Mouse (Mus musculus) lung, embryonic 15.5 days (tissue): ENCODE measurements around the gene Tsg101. TPM values are rescaled to one million over a fixed set of nuclear protein-coding genes. Genes with fewer than 3 reads are reported as not detected.
A peak's percentile ranks its signal among the peaks of the same experiment; 100 is the strongest.

ENCODE experiments used
- ATAC-seq: fragments of 200-750 bp; cut with Nextera tagmentation; 2 replicates; pipeline ENCODE4 v1.8.0; 2017; ENCODE audit warnings: moderate number of reproducible peaks, borderline replicate concordance; ENCODE audit not compliant: low FRiP score, low TSS enrichment; ENCODE audit errors: extremely low read depth
- H3K27ac ChIP-seq: fragments of 300-500 bp; sonication (generic); 2 replicates; pipeline ENCODE4 v1.5.1; 2015; ENCODE audit warnings: moderate library complexity, mild to moderate bottlenecking, inconsistent platforms
- H3K27me3 ChIP-seq: fragments of 300-500 bp; sonication (generic); 2 replicates; pipeline ENCODE4 v1.6.1; 2015; ENCODE audit warnings: inconsistent platforms
- H3K36me3 ChIP-seq: fragments of 300-500 bp; sonication (generic); 2 replicates; pipeline ENCODE4 v1.6.1; 2015; ENCODE audit warnings: inconsistent platforms
- H3K4me1 ChIP-seq: fragments of 300-500 bp; sonication (generic); 2 replicates; pipeline ENCODE4 v1.6.1; 2015; ENCODE audit warnings: inconsistent platforms
- H3K4me2 ChIP-seq: fragments of 300-500 bp; sonication (generic); 2 replicates; pipeline ENCODE4 v1.6.1; 2015; ENCODE audit warnings: inconsistent platforms, mild to moderate bottlenecking, moderate library complexity
- H3K4me3 ChIP-seq: fragments of 300-500 bp; sonication (generic); 2 replicates; pipeline ENCODE4 v1.5.1; 2015; ENCODE audit warnings: mild to moderate bottlenecking, inconsistent platforms
- H3K9ac ChIP-seq: fragments of 300-500 bp; sonication (generic); 2 replicates; pipeline ENCODE4 v1.6.1; 2015; ENCODE audit warnings: inconsistent platforms
- H3K9me3 ChIP-seq: fragments of 300-500 bp; sonication (generic); 2 replicates; pipeline ENCODE4 v1.6.1; 2016; ENCODE audit warnings: inconsistent platforms
- WGBS: fragments of 180-500 bp; shearing (Covaris S2); methylation state at CpG from one replicate; pipeline ENCODE4 v1.1.7; 2015; 5-methylcytosine and 5-hydroxymethylcytosine counted together
- polyA plus RNA-seq: library from polyadenylated mRNA; unstranded; fragments of >200 nt; fragmentation: Nextera tagmentation; extraction: Ambion mirVana; gene quantifications from 2 replicates; pipeline ENCODE4 v1.2.1, GENCODE M21; 2015

Gene Tsg101
- polyA plus RNA-seq, 1 experiment from 2014 or later, result 163 TPM

DNA sequence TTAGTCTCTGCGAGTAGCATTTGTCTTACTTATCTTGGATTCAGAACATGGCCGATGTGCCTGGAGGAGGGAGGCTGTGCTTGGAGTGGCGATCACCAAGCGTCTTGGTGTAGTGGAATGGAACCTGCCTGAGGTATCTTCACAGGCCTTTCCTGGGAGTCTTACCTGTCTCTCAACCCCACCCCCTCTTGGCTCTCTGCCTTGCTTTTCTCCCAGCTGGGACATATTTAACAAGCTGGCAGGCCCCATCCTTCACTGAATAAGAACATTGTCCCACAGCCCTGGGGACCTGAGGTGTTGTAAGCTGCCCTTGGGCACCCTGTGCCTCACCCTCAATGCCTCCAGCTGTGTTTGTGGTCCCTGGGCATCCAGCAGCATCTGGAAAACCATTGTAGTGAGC lies 76.2 kb downstream of the Tsg101 start:
- Histone ChIP-seq H3K27ac (no peak overlapping the region), H3K4me1 (peaks cover 64% of the 10 kb centered on the region), H3K9ac (no peak overlapping the region), H3K9me3 (no peaks in the 10 kb centered on the region), H3K27me3 (no peaks in the 10 kb centered on the region), H3K36me3 (peaks cover 11% of the 10 kb centered on the region), H3K4me3 (no peak overlapping the region), H3K4me2 (no peak overlapping the region)
- no peak for ATAC-seq
- WGBS, result 78% methylated on average over 4 of the region's 4 CpGs

DNA sequence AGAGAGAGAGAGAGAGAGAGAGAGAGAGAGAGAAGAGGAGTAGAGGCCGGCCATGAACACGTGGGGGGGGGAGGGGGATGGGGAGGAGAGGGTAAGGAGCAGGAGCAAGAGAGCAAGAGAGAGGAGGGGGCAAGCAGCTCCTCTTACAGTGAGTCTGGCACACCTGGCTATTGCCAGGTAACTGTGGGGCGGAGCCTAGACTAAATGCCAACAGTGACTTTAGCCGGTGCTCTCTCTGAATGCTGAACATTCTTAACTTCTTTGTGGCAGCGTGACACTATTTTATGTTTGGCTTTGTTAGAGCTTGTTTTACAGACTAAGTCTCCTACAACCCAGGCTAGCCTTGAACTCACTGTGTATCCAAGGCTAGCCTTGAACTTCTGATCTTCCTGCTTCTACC lies 77.5 kb downstream of the Tsg101 start:
- H3K9me3 ChIP-seq, result no peaks in the 10 kb centered on the region
- no peak overlapping the region for H3K9ac ChIP-seq
- 32% methylated on average over 3 of the region's 5 CpGs for WGBS
- peaks cover 72% of the 10 kb centered on the region for H3K4me1 ChIP-seq
- H3K27ac ChIP-seq, result no peak overlapping the region
- no peak for ATAC-seq
- H3K27me3 ChIP-seq, result no peaks in the 10 kb centered on the region
- H3K4me2 ChIP-seq, result no peak overlapping the region
- H3K36me3 ChIP-seq, result no peaks in the 10 kb centered on the region
- no peak overlapping the region for H3K4me3 ChIP-seq

DNA sequence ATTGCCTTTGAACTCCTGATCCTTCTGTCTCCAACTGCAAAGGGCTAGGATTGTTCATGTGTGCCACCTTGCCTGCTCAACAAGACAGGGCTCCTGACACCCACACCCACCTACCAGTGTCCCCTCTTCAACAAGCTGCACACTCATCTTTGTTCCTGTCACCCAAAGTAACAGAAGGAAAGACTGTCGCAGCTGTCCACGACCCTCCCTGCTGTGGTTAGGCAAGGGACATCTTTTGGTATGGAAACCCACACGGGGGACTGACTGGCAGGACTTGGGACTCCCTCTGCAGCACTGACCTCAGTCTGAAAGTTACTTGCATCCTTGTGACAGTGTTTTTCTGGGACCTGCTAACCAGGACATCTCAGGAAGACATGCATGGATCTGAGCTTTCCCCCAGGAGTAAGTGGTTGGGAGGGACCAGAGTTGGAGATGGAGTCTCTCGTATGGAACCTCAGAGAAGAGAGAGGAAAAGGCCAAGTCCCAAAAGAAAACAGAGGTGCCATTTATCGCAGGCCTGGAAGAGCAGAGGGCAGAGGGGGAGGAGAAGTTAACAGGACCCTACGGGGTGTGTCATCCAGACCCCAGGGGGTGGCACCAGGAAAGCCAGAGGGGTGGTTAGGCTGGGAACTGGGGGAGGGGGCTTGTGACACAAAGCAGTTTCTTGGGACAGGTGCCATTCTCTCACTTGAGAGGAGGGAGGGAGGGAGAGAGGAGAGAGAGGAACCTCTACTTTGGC lies 78.8 kb downstream of the Tsg101 start, which contains the start of gene Ldha:
Ldha (plus strand) TSS at position 689 of the 739 bp plus-strand sequence.
- Histone ChIP-seq H3K9ac (no peak within 1 kb of the TSS), H3K27me3 (no peaks in the 10 kb centered on the region), H3K4me3 (no peak within 1 kb of the TSS), H3K27ac (peak within 1 kb of the TSS; percentile 91), H3K4me1 (peaks cover 68% of the 10 kb centered on the region), H3K9me3 (no peaks in the 10 kb centered on the region), H3K4me2 (peak within 1 kb of the TSS; percentile 16; the same call in 1 of the 2 replicates), H3K36me3 (no peaks in the 10 kb centered on the region)
- 36% methylated on average over 6 of the region's 6 CpGs for WGBS
- ATAC-seq, result no peak

DNA sequence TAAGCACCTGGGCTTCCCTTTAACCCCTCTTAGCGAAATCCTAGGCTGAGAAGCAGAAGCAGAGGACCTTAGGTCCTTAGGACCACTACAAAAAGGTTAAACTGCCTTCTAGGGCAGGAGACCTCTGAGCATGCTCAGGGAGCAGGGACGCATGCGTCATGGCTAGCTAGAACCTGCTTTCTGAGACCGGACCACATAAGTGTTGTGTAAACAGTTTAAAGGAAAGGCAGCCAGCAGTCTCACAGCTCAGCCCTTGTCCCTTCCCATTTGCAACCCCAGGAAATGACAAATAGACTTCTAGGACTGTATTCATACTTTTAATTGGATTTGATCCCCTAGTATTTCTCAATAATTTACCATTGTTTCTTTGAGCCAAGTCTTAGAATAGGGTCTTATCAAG lies 79.4 kb downstream of the Tsg101 start:
- peak; percentile 25; the same call in 1 of the 2 replicates for ATAC-seq
- 20% methylated on average over 4 of the region's 4 CpGs for WGBS
- H3K27ac ChIP-seq, result peak overlapping the region; percentile 91

GRCm38 (mm10) chr7:46839861-46840260 lies 79.9 kb downstream of the Tsg101 start:
- WGBS, result 73% methylated on average over 5 of the region's 5 CpGs
- H3K4me2 ChIP-seq, result 0 out of 2 replicates have a peak overlapping the region, but pooled peaks have one; percentile 16
- no peaks in the 10 kb centered on the region for H3K27me3 ChIP-seq
- H3K9me3 ChIP-seq, result no peaks in the 10 kb centered on the region
- peak overlapping the region; percentile 91 for H3K27ac ChIP-seq
- H3K9ac ChIP-seq, result no peak overlapping the region
- no peak for ATAC-seq
- no peaks in the 10 kb centered on the region for H3K36me3 ChIP-seq
- H3K4me1 ChIP-seq, result peaks cover 62% of the 10 kb centered on the region
- no peak overlapping the region for H3K4me3 ChIP-seq

More for the DNA sequence above, 79.4 kb downstream of the Tsg101 start:
- Histone ChIP-seq H3K4me2 (peak overlapping the region; percentile 16; the same call in 1 of the 2 replicates), H3K9ac (no peak overlapping the region), H3K4me3 (no peak overlapping the region), H3K4me1 (peaks cover 67% of the 10 kb centered on the region), H3K27me3 (no peaks in the 10 kb centered on the region), H3K9me3 (no peaks in the 10 kb centered on the region), H3K36me3 (no peaks in the 10 kb centered on the region)

DNA sequence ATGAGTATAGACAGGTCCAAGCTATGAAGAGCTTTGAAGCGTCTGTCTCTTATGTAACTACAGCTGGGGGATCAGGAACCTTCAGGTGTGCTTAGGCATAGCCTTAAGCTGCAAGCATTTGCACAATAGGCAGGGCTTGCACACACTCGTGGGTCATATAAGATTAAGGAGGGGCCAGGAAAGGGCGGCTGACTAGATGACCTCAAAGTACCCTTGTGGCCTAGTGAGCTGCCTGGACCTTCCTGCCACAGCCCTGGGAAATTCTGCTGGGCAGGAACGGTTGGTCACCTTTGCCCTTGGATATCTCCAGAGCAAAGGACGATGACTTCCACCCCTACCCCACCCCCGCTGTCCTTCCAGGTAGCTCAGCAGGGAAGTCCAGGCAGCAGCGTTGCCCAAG lies 80.3 kb downstream of the Tsg101 start:
- ATAC-seq, result peak; percentile 0; the same call in 1 of the 2 replicates
- H3K9ac ChIP-seq, result no peak overlapping the region
- WGBS, result 40% methylated on average over 7 of the region's 7 CpGs

More for the DNA sequence above, 80.3 kb downstream of the Tsg101 start:
- H3K4me1 ChIP-seq, result peaks cover 58% of the 10 kb centered on the region
- H3K27me3 ChIP-seq, result no peaks in the 10 kb centered on the region
- no peak overlapping the region for H3K4me3 ChIP-seq
- H3K9me3 ChIP-seq, result no peaks in the 10 kb centered on the region
- peak overlapping the region; percentile 34 for H3K4me2 ChIP-seq
- peak overlapping the region; percentile 91 for H3K27ac ChIP-seq
- no peaks in the 10 kb centered on the region for H3K36me3 ChIP-seq

Other genes starting within 250 kb of the Tsg101 start
- 0.39 and 0.55 TPM in 2 replicates for gene Tph1, start 247.4 kb downstream of the Tsg101 start, polyA plus RNA-seq
- 32.2 and 32.9 TPM in 2 replicates for gene Saal1, start 209.3 kb downstream of the Tsg101 start, polyA plus RNA-seq
- gene Saa3, start 204.3 kb downstream of the Tsg101 start, polyA plus RNA-seq, result 0.16 and 0.40 TPM in 2 replicates
- not detected in 2 replicates for gene Saa4, start 187.4 kb downstream of the Tsg101 start, polyA plus RNA-seq
- 0.12 and 0.20 TPM in 2 replicates for gene Saa1, start 177.0 kb downstream of the Tsg101 start, polyA plus RNA-seq
- not detected in 2 replicates for gene Saa2, start 168.2 kb downstream of the Tsg101 start, polyA plus RNA-seq
- gene Hps5, start 123.9 kb downstream of the Tsg101 start, polyA plus RNA-seq, result 19.3 and 21.3 TPM in 2 replicates
- 40.6 and 43.8 TPM in 2 replicates for gene Gtf2h1, start 123.9 kb downstream of the Tsg101 start, polyA plus RNA-seq
- gene Ldha, start 78.5 kb downstream of the Tsg101 start, polyA plus RNA-seq, result 1,840 and 1,954 TPM in 2 replicates
- gene Ldhc, start 58.8 kb downstream of the Tsg101 start, polyA plus RNA-seq, result 0.14 TPM in 1 of 2 replicates, not detected in the other
- gene Uevld, start 38.6 kb upstream of the Tsg101 start, polyA plus RNA-seq, result 12.1 and 13.1 TPM in 2 replicates
- 0.62 TPM in 1 of 2 replicates, not detected in the other for gene Gm9999, start 63.6 kb upstream of the Tsg101 start, polyA plus RNA-seq
- 22.8 and 23.3 TPM in 2 replicates for gene Spty2d1, start 88.4 kb upstream of the Tsg101 start, polyA plus RNA-seq
- 44.9 and 45.5 TPM in 2 replicates for gene Tmem86a, start 130.6 kb upstream of the Tsg101 start, polyA plus RNA-seq
- gene Ptpn5, start 213.7 kb upstream of the Tsg101 start, polyA plus RNA-seq, result 6.5 and 6.9 TPM in 2 replicates